Mouse (Mus musculus) 3T3-L1 (cell line): ENCODE measurements around the gene Spred2.
"Not testable (repeated sequence)": the region's sequence is repeated elsewhere in the genome, so short reads cannot be mapped to it uniquely, and the experiment has no call there.

ENCODE experiments used
- DNase-seq: peaks from one replicate; pipeline ENCODE4 v3.0.0-alpha.2; 2015; ENCODE audit warnings: low read depth, low spot score

The Spred2 gene

DNA sequence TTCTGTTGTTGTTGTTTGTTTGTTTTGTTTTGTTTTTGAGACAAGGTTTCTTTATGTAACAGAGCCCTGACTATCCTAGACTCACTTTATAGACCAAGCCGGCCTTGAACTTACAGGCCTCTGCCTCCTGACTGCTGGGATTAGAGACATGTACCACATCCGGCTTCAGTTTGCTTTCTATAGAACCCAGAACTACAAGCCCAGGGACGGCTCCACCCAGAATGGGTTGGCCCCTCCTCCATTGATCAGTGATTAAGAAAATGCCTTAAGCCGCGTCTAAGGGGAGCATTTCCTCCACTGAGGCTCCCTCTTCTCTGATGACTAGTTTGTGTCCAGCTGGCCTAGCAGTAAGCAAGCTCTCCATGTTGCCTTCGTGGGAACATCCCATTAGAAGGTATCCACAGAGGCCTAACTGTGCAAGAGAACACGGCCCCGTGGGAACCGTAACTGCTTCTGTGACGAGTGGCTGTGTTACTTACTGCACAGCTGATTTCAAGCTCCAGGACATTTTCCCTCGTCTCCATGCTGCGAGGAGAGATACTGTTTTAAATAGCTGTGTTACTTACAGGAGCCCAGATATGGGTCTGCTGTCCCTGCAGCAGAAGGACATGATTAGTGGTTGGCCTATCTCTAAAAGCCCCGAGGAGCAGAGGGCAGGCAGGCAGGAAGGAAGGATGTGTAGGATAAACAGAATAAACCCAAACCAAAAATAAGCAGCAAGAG, 128.8 kb downstream of the Spred2 start:
- DNase-seq, result no peak

DNA sequence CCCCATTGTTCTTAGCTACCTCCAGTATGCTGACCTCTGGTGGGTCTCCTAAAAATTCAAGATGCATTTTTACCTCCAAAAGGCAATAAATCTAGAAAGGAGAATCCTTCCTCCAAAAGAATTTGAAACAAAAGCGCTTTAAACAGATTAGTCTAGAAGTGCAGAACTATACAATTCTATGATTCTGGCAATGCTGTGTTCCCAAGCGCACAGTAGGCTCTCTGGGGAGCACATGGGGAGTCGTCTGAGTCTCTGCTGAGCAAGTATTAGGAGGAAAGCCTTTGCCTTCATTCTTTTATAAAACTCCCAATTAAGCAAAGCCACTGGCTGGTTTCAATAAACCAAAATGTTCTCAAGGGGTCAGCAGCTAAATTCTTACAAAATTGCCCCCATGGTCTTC, 129.8 kb downstream of the Spred2 start:
- DNase-seq, result no peak

DNA sequence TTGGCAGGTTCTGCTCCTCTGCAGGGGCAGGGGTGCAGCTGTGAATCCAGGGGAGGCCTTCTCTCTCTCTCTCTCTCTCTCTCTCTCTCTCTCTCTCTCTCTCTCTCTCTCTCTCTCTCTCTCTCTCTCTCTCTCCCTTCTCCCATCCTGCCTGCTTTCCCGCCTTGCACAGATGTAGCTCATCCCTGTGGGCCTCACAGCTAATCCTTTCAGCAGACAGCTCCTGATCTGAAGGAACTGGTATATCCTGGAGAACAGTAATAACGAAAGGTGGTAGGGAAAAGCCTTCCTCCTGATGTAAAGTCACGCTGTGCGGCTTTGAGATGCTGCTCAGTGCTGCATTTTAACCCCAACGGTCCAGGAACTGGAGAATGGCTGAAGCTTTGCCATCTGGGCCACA, 130.4 kb downstream of the Spred2 start:
- no peak for DNase-seq

- no peak for DNase-seq
Measured at GRCm38 (mm10) chr11:20056168-20056567, 132.0 kb downstream of the Spred2 start.

DNA sequence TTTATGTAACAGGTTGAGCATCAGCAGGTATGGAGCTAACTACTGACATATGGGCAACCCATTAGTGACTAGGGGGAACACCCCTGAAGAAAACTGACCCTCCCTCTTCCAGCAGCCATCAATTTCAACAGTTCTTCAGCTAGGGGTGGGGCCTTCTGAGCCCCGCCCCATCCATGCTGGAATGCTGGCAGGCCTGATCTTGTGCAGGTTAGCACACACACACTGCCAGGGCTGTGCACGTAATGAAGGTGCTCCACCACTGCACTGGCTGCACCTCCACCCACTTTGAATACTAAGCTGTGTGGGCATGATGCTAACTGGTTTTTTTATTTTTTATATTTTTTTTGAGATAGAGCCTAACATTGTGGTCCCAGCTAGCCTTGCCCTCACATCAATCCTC, 133.3 kb downstream of the Spred2 start:
- DNase-seq, result no peak

- DNase-seq, result no peak
Measured at GRCm38 (mm10) chr11:20059736-20060135, 135.6 kb downstream of the Spred2 start.

DNA sequence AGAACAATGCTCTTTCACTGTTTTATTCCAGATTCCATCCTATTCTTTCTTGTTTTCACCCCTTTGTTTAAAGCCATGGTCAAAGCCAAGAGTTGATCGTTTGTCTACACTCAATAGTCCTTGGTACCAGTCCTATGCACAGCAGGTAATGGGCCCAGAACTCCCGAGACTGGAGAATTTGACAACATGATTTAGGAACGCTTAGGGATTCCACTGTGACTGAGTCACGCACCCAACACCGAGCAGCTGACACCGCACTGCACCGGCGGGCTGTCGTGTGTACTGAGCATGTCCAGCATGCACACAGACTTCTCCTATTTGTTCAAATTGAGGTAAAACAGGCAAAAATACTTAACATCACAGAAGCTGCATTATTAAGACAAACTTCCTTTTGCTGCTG, 138.6 kb downstream of the Spred2 start:
- not testable (repeated sequence) for DNase-seq

GRCm38 (mm10) chr11:20064086-20064485, 139.9 kb downstream of the Spred2 start:
- DNase-seq, result not testable (repeated sequence)

- DNase-seq, result no peak
Measured at GRCm38 (mm10) chr11:20064926-20065325, 140.8 kb downstream of the Spred2 start.

DNA sequence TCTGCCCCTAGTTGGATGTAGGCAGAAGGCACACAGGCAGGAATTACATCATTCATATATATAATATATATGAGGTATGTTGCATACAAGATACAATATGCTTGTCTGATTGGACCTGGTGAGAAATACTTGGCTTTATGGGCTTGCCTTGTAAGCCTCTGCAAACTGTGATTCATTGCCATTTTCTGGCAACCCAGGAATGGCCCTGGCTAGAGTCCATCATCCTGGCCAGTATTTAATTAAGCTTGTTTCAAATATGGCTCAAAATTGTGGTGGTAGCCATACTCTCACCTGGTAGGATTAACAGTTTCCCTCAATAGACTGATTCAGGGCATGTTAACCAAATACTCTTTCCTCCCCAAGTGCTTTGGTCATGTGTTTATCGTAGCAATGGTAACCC, 141.9 kb downstream of the Spred2 start:
- peak; percentile 49 for DNase-seq

GRCm38 (mm10) chr11:20067521-20067920, 143.3 kb downstream of the Spred2 start:
- DNase-seq, result peak; percentile 54

DNA sequence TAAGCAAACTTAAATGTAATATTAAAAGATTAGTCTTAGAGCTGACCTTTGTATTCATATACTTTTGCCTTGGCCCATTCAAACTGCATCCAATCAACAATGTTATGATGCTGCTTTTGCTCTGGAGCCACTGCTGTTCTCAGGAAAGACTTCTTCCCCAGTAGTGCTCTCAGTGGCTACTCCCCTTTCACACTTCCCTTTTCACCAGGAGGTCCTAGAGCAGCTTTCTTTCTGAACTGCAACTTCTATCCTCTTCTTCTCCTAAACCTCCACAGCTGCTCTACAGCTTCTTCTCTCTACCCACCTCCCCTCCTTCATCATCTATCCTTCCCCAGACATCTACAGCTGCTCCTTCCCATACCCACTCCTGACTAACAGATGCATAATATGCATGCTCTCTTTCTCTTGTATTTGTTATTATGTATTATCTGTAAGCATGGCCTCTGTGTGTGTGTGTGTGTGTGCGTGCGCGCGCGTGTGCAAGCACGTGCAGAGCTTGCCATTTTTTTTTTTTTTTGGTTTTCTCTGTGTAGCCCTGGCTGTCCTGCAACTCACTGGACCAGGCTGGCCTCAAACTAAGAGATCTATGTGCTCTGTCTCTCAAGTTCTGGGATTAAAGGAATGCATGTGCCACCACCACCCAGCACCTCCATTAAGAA, 144.3 kb downstream of the Spred2 start:
- DNase-seq, result no peak

DNA sequence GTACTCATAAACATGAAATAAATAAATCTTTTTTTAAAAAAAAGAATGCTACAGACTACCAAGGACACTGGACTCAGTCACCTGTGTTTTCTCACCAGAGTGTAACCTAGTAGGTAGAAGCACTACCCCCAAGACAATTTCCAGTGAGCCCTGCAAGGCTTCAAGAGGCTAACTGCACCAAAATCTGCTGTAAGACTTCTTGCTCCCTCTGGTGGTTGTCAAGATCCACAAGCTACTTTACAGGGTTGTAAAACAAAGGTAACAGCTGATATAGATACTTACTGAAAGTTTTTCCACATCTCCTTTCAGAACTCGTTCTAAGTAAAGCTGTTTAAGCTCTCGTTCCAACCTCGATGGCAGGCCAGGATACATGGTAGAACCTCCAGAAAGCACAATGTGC, 148.0 kb downstream of the Spred2 start:
- DNase-seq, result peak; percentile 67

GRCm38 (mm10) chr11:20072826-20073225, 148.7 kb downstream of the Spred2 start:
- no peak for DNase-seq
